Mouse (Mus musculus): ENCODE data around the gene Pcnx.

GRCm38 (mm10) chr12:81810417-81810816 lies 49.4 kb upstream of the Pcnx start:
- TF ChIP-seq MAX (IDR thresholded peaks at IDR 0.05; ENCODE audit: low read depth) = no peak
- no peak for TF ChIP-seq TCF12 (IDR thresholded peaks at IDR 0.05; ENCODE audit: insufficient read depth, poor library complexity, severe bottlenecking)
- TF ChIP-seq POLR2A (IDR thresholded peaks at IDR 0.05; ENCODE audit: insufficient read length, low read depth) = no peak
- TF ChIP-seq MYOG (IDR thresholded peaks at IDR 0.05; ENCODE audit: control insufficient read depth in 1 of 3, insufficient read depth in 1 of 3, insufficient read length in 2 of 3, low read depth in 2 of 3) = no peak
- TF ChIP-seq MYOD1 (IDR thresholded peaks at IDR 0.05; ENCODE audit: control insufficient read depth in 1 of 3, insufficient read length in 2 of 3, low read depth in 2 of 3) = no peak
- TF ChIP-seq USF1 (IDR thresholded peaks at IDR 0.05; ENCODE audit: low read depth) = no peak
- TF ChIP-seq CEBPB (IDR thresholded peaks at IDR 0.05; ENCODE audit: insufficient read depth, poor library complexity, severe bottlenecking) = no peak
- no peak for TF ChIP-seq POLR2AphosphoS2 (IDR thresholded peaks at IDR 0.05; ENCODE audit: insufficient read length, low read depth)
- no peak for TF ChIP-seq E2F4 (IDR thresholded peaks at IDR 0.05; ENCODE audit: insufficient read depth)
- TF ChIP-seq SRF (IDR thresholded peaks at IDR 0.05; ENCODE audit: control insufficient read depth, insufficient read length, low read depth) = no peak
- TF ChIP-seq TCF3 (IDR thresholded peaks at IDR 0.05; ENCODE audit: insufficient read length, low read depth) = no peak
- no peak for TF ChIP-seq REST (IDR thresholded peaks at IDR 0.05; ENCODE audit: insufficient read depth, insufficient read length)

All from myocyte (in vitro differentiated cells).